Mouse (Mus musculus): ENCODE measurements around the gene Plscr2.
A peak's percentile ranks its signal among the peaks of the same experiment; 100 is the strongest.

Plscr2 gene

GRCm38 (mm10) chr9:92275486-92276207, at the start of gene Plscr2:
Gene Plscr2 (plus strand): TSS chr9:92275602.
- peak; percentile 77 for DNase-seq (ENCODE audit: low spot score)

DNA sequence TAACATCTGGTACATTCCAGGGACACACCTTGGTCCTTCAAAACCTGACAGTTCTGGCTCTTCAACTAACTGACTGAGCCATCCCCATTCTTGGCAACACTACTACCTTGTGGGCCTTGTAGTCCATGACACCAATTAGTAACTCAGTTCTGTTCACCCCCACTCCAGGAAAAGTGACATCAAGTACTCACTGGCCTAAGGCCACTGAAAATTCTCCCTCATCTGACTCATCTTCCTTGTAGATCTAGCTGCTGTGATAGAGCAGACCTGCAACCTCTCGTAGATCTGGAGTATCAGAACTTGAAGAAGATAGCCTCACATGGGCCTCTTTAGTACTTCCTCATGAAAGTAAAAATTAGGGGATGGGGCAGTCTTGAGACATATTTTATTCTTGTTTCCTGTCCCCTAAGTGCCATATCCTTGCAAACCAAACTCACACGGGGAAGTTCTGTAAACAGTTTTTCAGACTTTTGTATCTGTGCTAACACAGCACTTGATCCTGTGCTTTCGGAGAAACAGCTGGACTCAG, 49.2 kb upstream of the Plscr2 start:
- no peak for DNase-seq (ENCODE audit: low spot score)

DNA sequence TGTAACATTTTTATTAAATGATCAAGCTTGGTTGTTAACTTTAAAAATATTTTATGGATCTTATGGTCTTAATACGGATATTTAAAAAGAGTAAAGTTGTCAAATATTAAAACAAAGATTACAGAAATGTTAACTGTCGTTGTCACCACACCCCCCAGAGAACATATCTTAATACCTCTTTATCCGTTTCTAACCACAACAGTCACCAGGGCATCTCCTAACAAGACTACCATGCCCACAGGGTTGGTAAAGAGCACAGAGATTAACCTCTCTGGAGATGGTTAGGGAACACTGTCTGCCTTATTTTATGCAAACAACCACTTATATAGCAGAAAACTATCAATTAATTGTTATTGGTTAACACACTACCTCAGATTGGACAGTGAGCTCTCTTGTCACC, 48.6 kb upstream of the Plscr2 start:
- DNase-seq (ENCODE audit: low spot score): no peak

DNA sequence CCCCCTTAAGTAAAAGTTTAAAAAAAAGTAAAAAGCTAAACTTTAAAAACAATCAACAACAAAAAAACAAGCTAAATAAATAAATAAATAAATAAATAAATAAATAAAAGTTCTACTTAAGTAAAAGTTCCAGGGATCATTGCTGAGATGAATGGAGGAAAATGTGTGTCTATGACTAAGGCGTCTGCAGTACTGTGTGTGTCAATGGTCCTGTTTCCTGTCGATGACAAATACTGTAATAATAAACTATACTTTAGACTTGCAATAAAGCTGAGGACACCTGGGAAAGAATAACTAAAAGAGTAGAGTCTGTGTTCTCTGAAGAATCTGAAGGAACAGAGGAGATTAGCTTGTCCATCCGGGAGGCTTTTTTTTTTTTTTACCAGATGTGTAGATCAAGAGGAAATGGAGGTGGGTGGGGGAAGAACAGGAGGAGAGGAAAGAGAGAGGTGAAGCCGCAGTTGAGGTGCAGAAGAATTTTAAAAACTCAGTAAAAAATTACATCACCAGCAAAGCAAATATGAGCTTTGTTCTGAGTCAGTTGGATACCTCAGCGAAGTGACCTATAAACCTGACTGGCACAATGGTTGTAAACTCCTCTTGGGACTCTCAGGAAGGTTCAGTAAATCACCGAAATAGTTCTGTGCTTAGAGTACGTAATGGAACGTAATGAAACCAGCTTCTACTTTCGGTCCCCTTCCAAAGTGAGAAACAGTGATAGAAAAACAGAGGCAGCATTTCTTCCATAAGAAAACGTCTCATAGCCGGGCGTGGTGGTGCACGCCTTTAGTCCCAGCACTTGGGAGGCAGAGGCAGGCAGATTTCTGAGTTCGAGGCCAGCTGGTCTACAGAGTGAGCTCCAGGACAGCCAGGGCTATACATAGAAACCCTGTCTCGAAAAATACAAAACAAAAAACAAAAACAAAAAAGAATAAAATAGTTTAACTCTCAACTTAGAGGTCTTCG, 46.3 kb upstream of the Plscr2 start:
- DNase-seq (ENCODE audit: low spot score): no peak

GRCm38 (mm10) chr9:92229833-92230205, 45.6 kb upstream of the Plscr2 start:
- no peak for DNase-seq (ENCODE audit: low spot score)

DNA sequence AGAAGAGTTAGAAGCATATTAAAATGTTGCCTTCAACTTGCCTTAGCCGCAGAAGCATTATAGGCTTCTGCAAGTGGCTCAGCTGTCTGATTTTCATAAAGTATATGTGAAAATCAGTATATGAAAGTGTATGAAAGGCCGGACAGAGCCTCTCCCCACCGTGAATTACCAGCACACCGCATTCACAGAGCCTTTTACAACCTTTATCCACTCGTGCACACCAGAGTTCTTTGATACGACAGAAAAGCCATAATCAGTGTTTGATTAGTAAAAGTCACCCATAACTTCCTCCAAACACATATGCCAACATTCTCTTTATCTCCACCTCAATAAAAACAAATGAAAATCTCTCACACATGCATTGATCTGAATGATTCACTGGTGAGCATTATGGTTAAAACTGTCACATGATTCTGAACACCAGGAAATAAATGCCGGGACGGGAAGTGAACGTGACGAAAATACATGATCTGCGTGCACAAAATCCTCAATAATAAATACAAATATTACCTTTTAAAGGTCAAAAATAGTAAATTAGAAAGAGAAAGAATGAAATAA, 40.4 kb upstream of the Plscr2 start:
- no peak for DNase-seq (ENCODE audit: low spot score)

- no peak for DNase-seq (ENCODE audit: low spot score)
Observed at GRCm38 (mm10) chr9:92248773-92249446, 26.5 kb upstream of the Plscr2 start.

GRCm38 (mm10) chr9:92249447-92249852, 26.0 kb upstream of the Plscr2 start, which contains the start of gene Plscr1:
Gene Plscr1 (plus strand): TSS chr9:92249750.
- DNase-seq (ENCODE audit: low spot score): no peak

DNA sequence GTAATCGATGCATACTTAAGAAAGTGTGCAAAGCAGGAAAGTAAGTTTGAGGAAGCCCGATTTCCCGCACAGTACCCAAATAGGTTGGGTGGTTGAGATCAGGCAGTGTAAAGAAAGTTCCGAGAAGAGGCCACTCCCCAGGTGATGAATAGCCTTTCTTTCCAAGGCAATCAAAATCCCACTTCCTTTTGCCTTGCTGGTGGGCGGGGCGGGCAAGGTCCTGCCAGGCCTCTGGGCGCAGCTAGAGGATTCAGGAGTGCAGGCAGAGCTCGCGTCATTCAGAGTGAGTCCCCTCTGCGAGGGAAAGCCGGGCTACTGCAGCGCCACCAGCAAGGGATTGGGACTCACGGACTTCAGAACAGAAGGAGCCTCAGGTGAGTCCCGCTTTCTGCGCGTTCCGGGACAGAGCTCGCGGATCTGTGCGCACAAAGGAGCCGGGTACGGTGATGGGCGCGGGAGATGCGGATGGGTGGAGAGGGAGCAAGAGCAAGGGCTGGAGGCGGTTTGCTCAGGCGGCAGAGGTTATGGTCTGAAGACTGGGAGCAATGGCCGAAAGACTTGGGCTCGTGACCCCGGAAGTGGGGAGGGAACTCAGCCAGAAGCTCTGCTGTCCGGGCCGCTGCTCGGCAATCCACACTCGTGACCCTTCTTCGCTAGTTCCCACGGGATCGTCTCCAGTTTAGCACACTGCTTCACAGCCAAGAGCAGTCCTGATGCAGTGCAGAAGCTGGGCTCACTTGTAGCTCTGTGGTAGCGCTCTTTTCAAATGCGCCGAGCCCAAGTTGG, 25.2 kb upstream of the Plscr2 start:
- DNase-seq (ENCODE audit: low spot score): peak; percentile 84

GRCm38 (mm10) chr9:92252718-92253117, 22.7 kb upstream of the Plscr2 start:
- DNase-seq (ENCODE audit: low spot score): no peak

DNA sequence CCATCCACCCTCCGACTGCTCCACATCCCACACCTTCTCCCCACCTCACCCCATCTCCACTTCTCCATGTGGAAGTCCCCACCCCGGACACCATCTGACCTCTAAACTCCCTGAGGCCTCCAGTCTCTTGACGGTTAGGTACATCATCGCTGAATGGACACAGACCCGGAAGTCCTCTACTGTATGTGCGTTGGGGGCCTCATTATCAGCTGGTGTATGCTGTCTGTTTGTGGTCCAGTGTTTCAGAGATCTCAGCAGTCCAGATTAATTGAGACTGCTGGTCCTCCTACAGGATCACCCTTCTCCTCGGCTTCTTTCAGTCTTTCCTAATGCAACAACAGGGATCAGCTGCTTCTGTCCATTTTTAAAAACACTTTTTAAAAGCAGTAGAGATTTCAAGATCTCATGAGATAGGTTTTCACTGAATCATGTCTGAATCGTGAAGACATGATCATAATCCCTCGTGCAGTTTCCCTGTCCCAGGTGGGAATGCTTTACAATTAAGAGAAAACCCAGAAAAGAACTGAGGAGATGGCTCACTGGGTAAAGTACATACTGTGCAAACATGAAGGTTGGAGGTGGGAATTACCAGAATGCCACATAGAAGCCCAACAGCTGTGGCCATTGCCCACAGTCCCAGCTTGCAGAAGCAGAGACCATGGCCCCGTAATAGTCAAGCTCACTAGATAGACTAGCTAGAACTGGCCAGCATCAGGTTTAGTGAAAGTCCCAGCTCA, 21.6 kb upstream of the Plscr2 start:
- no peak for DNase-seq (ENCODE audit: low spot score)

- DNase-seq (ENCODE audit: low spot score): peak; percentile 48
Observed at GRCm38 (mm10) chr9:92260481-92261159, 14.8 kb upstream of the Plscr2 start.

DNA sequence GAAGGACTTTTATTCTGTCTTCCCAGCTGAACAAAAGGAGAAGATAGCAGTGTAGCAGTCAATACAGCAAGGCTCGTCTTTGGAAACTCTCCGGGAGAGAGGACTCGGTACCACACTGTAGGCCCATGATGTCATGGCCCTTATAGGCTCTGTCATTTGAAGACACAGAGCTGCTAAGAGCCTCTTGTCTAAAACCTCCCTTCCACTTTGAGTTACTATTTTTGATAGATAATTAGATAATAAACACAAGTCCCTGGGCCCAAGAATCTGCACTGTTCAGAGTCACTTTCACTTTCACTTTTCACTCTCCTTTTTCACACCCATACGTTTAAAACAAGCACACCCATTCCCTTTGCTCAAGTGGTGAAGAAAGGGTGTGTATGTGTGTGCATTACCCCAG, 9.7 kb upstream of the Plscr2 start:
- DNase-seq (ENCODE audit: low spot score): no peak

DNA sequence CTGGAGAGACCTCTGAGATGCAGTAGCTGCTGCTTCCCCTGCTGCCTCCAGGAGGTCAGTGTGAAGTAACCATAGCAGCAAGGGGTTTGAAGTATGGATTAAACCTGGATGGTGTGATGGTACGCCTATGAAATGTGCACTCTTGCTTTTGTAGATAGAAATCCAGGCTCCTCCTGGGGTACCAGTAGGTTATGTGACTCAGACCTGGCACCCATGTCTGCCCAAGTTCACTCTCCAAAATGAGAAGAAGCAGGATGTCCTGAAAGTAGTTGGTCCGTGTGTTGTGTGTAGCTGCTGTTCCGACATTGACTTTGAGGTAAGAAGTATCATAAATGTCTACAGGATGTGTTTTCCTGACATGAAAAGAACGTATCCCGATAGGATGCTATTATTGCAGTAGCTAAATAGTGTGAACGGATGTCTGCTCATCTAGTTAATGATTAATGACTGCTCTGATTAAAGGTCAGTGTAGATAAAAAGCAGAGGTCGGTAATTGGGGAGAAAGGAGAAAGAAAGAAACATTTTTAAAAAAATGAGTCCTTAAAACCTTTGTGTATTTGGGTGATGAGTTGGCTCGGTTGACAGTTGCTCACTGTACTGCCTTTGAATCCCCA, 8.7 kb upstream of the Plscr2 start:
- DNase-seq (ENCODE audit: low spot score): no peak

DNA sequence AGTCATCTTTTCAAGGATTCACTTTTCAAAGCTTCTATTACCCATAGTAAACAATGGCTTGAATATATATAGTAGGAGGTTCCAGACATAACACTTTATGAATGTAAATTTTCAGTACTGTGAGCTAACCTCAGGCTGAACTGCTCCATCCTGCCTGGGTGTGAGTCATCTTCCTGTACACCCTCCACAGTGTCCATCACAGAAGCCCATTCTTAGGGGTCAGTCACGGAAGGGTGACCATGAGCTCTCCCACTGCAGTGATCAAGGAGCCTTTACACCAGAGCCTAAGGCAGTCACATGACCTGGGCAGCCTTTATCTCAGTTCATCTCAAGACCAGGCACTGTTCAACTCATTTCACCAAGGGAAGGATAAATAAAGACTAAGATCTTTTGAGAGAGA, 7.7 kb upstream of the Plscr2 start:
- no peak for DNase-seq (ENCODE audit: low spot score)

DNA sequence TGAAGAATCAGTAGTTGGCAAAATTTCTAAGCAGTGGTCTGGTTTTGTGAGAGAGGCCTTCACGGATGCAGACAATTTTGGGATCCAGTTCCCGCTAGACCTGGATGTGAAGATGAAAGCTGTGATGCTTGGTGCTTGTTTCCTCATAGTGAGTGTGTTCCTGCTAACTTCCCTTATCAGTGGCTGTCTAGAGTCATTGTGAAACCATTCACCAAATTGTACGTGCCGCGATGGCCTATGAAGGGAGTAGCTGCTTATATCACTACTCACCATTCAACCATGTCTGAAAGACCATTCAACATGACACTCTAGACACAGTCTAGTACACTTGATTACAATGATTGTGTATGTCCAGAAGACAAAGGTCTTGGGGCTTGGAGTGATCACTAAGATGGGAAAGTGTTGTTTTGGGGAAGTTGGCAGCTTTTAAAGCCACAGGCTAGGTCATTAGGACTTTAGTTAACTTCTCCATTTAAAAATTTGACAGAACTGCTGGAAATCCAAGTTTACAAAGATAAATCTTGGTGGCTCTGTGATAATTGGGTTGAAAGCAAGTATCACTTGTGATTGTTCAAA, 5.5 kb upstream of the Plscr2 start:
- no peak for DNase-seq (ENCODE audit: low spot score)

- peak; percentile 78 for DNase-seq (ENCODE audit: low spot score)
Observed at GRCm38 (mm10) chr9:92270927-92271326, 4.5 kb upstream of the Plscr2 start.

DNA sequence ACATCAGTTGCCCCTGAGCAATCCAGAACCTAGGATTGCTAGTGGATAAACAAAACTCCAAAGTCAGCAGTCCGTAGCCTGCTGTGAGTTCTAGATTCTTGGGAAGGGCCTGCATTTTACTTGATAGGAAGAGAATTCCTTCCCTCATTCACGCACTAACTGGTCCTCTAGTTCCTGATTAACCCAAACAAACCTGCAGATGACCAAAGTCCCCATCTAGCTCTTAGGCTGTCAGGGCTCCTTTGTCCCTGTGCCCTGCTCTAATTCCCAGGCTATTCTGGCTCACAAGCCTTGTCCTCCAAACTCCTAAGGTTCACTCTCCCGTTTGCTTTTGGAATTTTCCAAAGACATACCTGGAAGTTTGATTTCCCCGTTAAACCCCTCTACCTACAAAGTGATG, 2.8 kb upstream of the Plscr2 start:
- DNase-seq (ENCODE audit: low spot score): no peak

GRCm38 (mm10) chr9:92273271-92273670, 2.1 kb upstream of the Plscr2 start:
- DNase-seq (ENCODE audit: low spot score): no peak
